ENCODE assay signal across 9 mouse cellular contexts in the genomic region with DNA sequence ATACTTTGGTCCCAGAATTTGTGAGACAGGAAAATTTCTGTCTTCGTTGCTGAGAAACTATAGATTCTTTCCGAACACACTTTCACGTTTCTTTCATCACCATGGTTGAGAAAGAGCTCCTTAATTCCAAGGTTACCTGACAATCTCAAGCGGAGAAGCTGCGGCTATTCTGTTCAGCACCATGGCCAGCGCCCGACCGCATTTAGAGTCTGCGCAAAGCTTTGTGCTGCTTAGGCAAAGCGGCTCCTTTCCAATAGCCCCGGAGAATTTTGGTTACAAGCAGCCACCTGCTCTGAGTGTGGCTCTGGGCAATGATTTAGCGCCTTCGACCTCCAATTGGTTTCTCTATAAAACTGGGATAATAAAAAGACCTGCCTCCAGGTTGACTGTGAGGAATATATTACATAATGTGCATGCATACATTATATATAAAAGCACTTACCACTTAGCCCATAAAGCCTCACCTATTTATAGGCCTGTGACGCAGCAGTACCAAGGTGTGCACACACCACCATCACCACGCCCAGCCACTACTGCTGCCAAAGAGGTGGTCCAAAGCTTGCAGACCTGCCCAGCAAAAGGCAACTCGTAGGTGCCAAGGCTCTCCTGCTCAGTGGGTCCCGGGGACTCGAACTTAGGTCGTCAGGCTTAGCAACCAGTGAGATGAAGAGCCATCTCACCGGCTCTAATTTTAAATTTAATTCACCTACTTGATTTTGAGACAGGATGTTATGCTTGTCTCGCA. TPM values are rescaled to one million over a fixed set of nuclear protein-coding genes. Genes with fewer than 3 reads are reported as not detected.
DNase-seq lines count a peak whose midpoint lies in the region; ATAC-seq and TF ChIP-seq lines count a peak whose summit lies in the region.
"Had no signal": no experiment of that assay in that cellular context is flagged by ENCODE, and none has a peak within 500 bp of the region (broad histone marks: within the 10 kb centered on the region; RNA-seq: fewer than 3 reads in every experiment).

No protein-coding gene starts in this region.

- DNase-seq in cerebellum, adult 18-20 months, result peak; percentile 12 to 16
- DNase-seq in neural tube, embryonic 10.5 days (ENCODE audit: extremely low spot score, low spot score), result peak; percentile 77
- DNase-seq in embryonic facial prominence, embryonic 14.5 days (ENCODE audit: low spot score), result peak; percentile 86
- DNase-seq in lung, adult 2 months, result peak; percentile 56
- peak; percentile 83 for DNase-seq in stomach, postnatal 0 days (ENCODE audit: low spot score)
- DNase-seq in cerebellum, postnatal 4 days (ENCODE audit: low spot score in 2 of 2), result no peak

- peaks cover 20% of the 10 kb centered on the region for H3K27me3 ChIP-seq in neural tube, embryonic 15.5 days (replicated peaks)
- H3K27me3 ChIP-seq in embryonic facial prominence, embryonic 14.5 days (replicated peaks; ENCODE audit: control insufficient read depth, insufficient read depth, low read length), result peaks cover 16% of the 10 kb centered on the region
- no peaks in the 10 kb centered on the region for H3K27me3 ChIP-seq in stomach, postnatal 0 days (ENCODE audit: control insufficient read depth, insufficient read depth, low read length)

- WGBS in neural tube, embryonic 15.5 days, result 28% methylated on average over 21 of the region's 21 CpGs
- 27% methylated on average over 21 of the region's 21 CpGs for WGBS in embryonic facial prominence, embryonic 14.5 days
- 25% methylated on average over 21 of the region's 21 CpGs for WGBS in lung, adult 2 months
- 25% methylated on average over 21 of the region's 21 CpGs for WGBS in stomach, postnatal 0 days

- H3K9ac ChIP-seq in neural tube, embryonic 15.5 days (replicated peaks), result no peak overlapping the region
- H3K9ac ChIP-seq in embryonic facial prominence, embryonic 14.5 days (ENCODE audit: low read depth, low read length), result no peak overlapping the region
- H3K9ac ChIP-seq in stomach, postnatal 0 days (ENCODE audit: low read length), result no peak overlapping the region

- ATAC-seq in cerebellum, adult (ENCODE audit: insufficient number of reproducible peaks, low FRiP score, low TSS enrichment), result no peak
- no peak for ATAC-seq in neural tube, embryonic 15.5 days (ENCODE audit: low FRiP score)
- no peak for ATAC-seq in embryonic facial prominence, embryonic 14.5 days (ENCODE audit: low read depth)
- no peak for ATAC-seq in stomach, postnatal 0 days (ENCODE audit: low FRiP score, low TSS enrichment)

- no peaks in the 10 kb centered on the region for H3K9me3 ChIP-seq in neural tube, embryonic 15.5 days (replicated peaks)
- no peaks in the 10 kb centered on the region for H3K9me3 ChIP-seq in embryonic facial prominence, embryonic 14.5 days (ENCODE audit: control insufficient read depth, low read length)
- no peaks in the 10 kb centered on the region for H3K9me3 ChIP-seq in stomach, postnatal 0 days (ENCODE audit: control insufficient read depth, low read length)

- TF ChIP-seq CTCF in lung, adult 2 months (IDR thresholded peaks at IDR 0.05; ENCODE audit: insufficient read depth, low read length), result no peak
- TF ChIP-seq CTCF in stomach, postnatal 0 days (IDR thresholded peaks at IDR 0.05; ENCODE audit: low read depth), result no peak

- no peak overlapping the region for H3K27ac ChIP-seq in neural tube, embryonic 15.5 days (replicated peaks)
- H3K27ac ChIP-seq in embryonic facial prominence, embryonic 14.5 days (replicated peaks; ENCODE audit: low read depth, low read length), result no peak overlapping the region
- no peak overlapping the region for H3K27ac ChIP-seq in stomach, postnatal 0 days (replicated peaks)
- H3K27ac ChIP-seq: macrophage had no signal

- no peak for TF ChIP-seq EP300 in stomach, postnatal 0 days (optimal IDR thresholded peaks at IDR 0.05)

- no peaks in the 10 kb centered on the region for H3K36me3 ChIP-seq in neural tube, embryonic 15.5 days
- no peaks in the 10 kb centered on the region for H3K36me3 ChIP-seq in embryonic facial prominence, embryonic 14.5 days (ENCODE audit: control insufficient read depth, insufficient read depth, low read length)
- no peaks in the 10 kb centered on the region for H3K36me3 ChIP-seq in stomach, postnatal 0 days (ENCODE audit: control insufficient read depth, insufficient read depth, low read length)

- H3K4me3 ChIP-seq in neural tube, embryonic 15.5 days (replicated peaks), result no peak overlapping the region
- no peak overlapping the region for H3K4me3 ChIP-seq in embryonic facial prominence, embryonic 14.5 days (ENCODE audit: low read depth, low read length)
- H3K4me3 ChIP-seq in lung, adult 2 months (replicated peaks; ENCODE audit: extremely low read depth, low read depth, low read length), result no peak overlapping the region
- no peak overlapping the region for H3K4me3 ChIP-seq in stomach, postnatal 0 days (ENCODE audit: low read depth, low read length)

- no peak overlapping the region for H3K4me2 ChIP-seq in neural tube, embryonic 15.5 days
- no peak overlapping the region for H3K4me2 ChIP-seq in embryonic facial prominence, embryonic 14.5 days (ENCODE audit: low read depth, low read length)
- H3K4me2 ChIP-seq in stomach, postnatal 0 days (replicated peaks; ENCODE audit: low read depth), result no peak overlapping the region

- TF ChIP-seq POLR2A in lung, adult 2 months (IDR thresholded peaks at IDR 0.05; ENCODE audit: borderline replicate concordance, extremely low read depth, low read depth, low read length), result no peak

- peaks cover 17% of the 10 kb centered on the region for H3K4me1 ChIP-seq in neural tube, embryonic 15.5 days
- no peaks in the 10 kb centered on the region for H3K4me1 ChIP-seq in embryonic facial prominence, embryonic 14.5 days (ENCODE audit: control insufficient read depth, insufficient read depth, low read length)
- H3K4me1 ChIP-seq in lung, adult 2 months (ENCODE audit: control insufficient read depth, insufficient read depth, low read length), result no peaks in the 10 kb centered on the region
- no peaks in the 10 kb centered on the region for H3K4me1 ChIP-seq in stomach, postnatal 0 days (replicated peaks; ENCODE audit: control insufficient read depth, insufficient read depth)

RNA-seq across cellular contexts. Expression of a gene that starts 15.8 kb away (rescaled TPM):
- 13.5 and 15.7 TPM in 2 replicates for polyA plus RNA-seq in neural tube, embryonic 15.5 days (2015; fragmentation: Nextera tagmentation; extraction: Ambion mirVana)
- 4.2 and 4.7 TPM in 2 replicates for polyA plus RNA-seq in embryonic facial prominence, embryonic 14.5 days (2014; fragmentation: Nextera tagmentation; extraction: Ambion mirVana)
- polyA plus RNA-seq in lung, adult 2 months (2012; rRNA removed), result 8.7 and 10.9 TPM in 2 replicates
- 2.9 and 3.3 TPM in 2 replicates for polyA plus RNA-seq in stomach, postnatal 0 days (2015; fragmentation: Nextera tagmentation; extraction: Ambion mirVana)
- polyA plus RNA-seq: macrophage had no signal

RNA-seq across cellular contexts. Expression of a gene that starts 23.1 kb away (rescaled TPM):
- 16.0 and 16.7 TPM in 2 replicates for polyA plus RNA-seq in neural tube, embryonic 15.5 days (2015; fragmentation: Nextera tagmentation; extraction: Ambion mirVana)
- polyA plus RNA-seq in embryonic facial prominence, embryonic 14.5 days (2014; fragmentation: Nextera tagmentation; extraction: Ambion mirVana), result 18.8 and 19.5 TPM in 2 replicates
- 14.2 and 21.4 TPM in 2 replicates for polyA plus RNA-seq in lung, adult 2 months (2012; rRNA removed)
- 19.1 and 20.2 TPM in 2 replicates for polyA plus RNA-seq in stomach, postnatal 0 days (2015; fragmentation: Nextera tagmentation; extraction: Ambion mirVana)

RNA-seq across cellular contexts. Expression of a gene that starts 25.3 kb away (rescaled TPM):
- polyA plus RNA-seq in neural tube, embryonic 15.5 days (2015; fragmentation: Nextera tagmentation; extraction: Ambion mirVana), result not detected in 2 replicates
- polyA plus RNA-seq in embryonic facial prominence, embryonic 14.5 days (2014; fragmentation: Nextera tagmentation; extraction: Ambion mirVana), result not detected in 2 replicates
- polyA plus RNA-seq in lung, adult 2 months (2012; rRNA removed), result 0.50 and 0.55 TPM in 2 replicates
- not detected in 2 replicates for polyA plus RNA-seq in stomach, postnatal 0 days (2015; fragmentation: Nextera tagmentation; extraction: Ambion mirVana)

RNA-seq across cellular contexts. Expression of a gene that starts 32.2 kb away (rescaled TPM):
- 18.9 and 24.7 TPM in 2 replicates for polyA plus RNA-seq in neural tube, embryonic 15.5 days (2015; fragmentation: Nextera tagmentation; extraction: Ambion mirVana)
- polyA plus RNA-seq in embryonic facial prominence, embryonic 14.5 days (2014; fragmentation: Nextera tagmentation; extraction: Ambion mirVana), result 25.4 and 35.4 TPM in 2 replicates
- 14.5 and 21.5 TPM in 2 replicates for polyA plus RNA-seq in lung, adult 2 months (2012; rRNA removed)
- 13.5 and 14.2 TPM in 2 replicates for polyA plus RNA-seq in stomach, postnatal 0 days (2015; fragmentation: Nextera tagmentation; extraction: Ambion mirVana)

RNA-seq across cellular contexts. Expression of a gene that starts 38.3 kb away (rescaled TPM):
- 131 and 141 TPM in 2 replicates for polyA plus RNA-seq in neural tube, embryonic 15.5 days (2015; fragmentation: Nextera tagmentation; extraction: Ambion mirVana)
- polyA plus RNA-seq in embryonic facial prominence, embryonic 14.5 days (2014; fragmentation: Nextera tagmentation; extraction: Ambion mirVana), result 69.4 and 72.3 TPM in 2 replicates
- 141 and 163 TPM in 2 replicates for polyA plus RNA-seq in lung, adult 2 months (2012; rRNA removed)
- polyA plus RNA-seq in stomach, postnatal 0 days (2015; fragmentation: Nextera tagmentation; extraction: Ambion mirVana), result 55.4 and 58.8 TPM in 2 replicates

Comparison
In these comparisons a context has a peak if more than half of its experiments do, and no peak if none do; other contexts are left out.
1. DNase-seq: peak in cerebellum, adult 18-20 months (2 of 2), neural tube, embryonic 10.5 days (single experiment), embryonic facial prominence, embryonic 14.5 days (single experiment), lung, adult 2 months (single experiment) and stomach, postnatal 0 days (single experiment); none in cerebellum, postnatal 4 days (0 of 2).